Mouse (Mus musculus): ENCODE results near the gene C1ql3. TPM values are rescaled to one million over a fixed set of nuclear protein-coding genes. Genes with fewer than 3 reads are reported as not detected.
A peak's percentile ranks its signal among the peaks of the same experiment; 100 is the strongest.

Gene C1ql3
- 0.14 TPM for polyA plus RNA-seq (2021)

GRCm38 (mm10) chr2:13011472-13011871 is at the start of gene C1ql3:
Gene C1ql3 (minus strand): TSS chr2:13011806.
- ChIA-PET CTCF (interaction anchor here (1.6 kb wide), 1 partner anchor 12 kb away, joined by 3 read pairs; no protein-coding TSS in a partner anchor), POLR2A (no interaction called here)
- in situ Hi-C loops (cut with MboI; ENCODE audit: low pct_unique_long_range_greater_than_20kb): no loop called here

GRCm38 (mm10) chr2:13060426-13061170 is 49.0 kb upstream of the C1ql3 start:
- ATAC-seq (no peak), DNase-seq (ENCODE audit: low read depth, low spot score) (no peak)
- POLR2A ChIA-PET: no interaction called here
- no peak for TF ChIP-seq CTCF (IDR thresholded peaks at IDR 0.05)
- CTCF ChIA-PET: no interaction called here
- in situ Hi-C loops (cut with MboI; ENCODE audit: low pct_unique_long_range_greater_than_20kb): no loop called here
- H3K27me3 ChIP-seq: no peaks in the 10 kb centered on the region

More at GRCm38 (mm10) chr2:13011472-13011871, at the start of gene C1ql3:
- H3K27me3 ChIP-seq: peaks cover 46% of the 10 kb centered on the region
- DNase-seq (ENCODE audit: low read depth, low spot score) (no peak), ATAC-seq (no peak)
- TF ChIP-seq CTCF (IDR thresholded peaks at IDR 0.05): no peak

- in situ Hi-C loops (cut with MboI; ENCODE audit: low pct_unique_long_range_greater_than_20kb): no loop called here
- no peaks in the 10 kb centered on the region for H3K27me3 ChIP-seq
- ATAC-seq: no peak
- TF ChIP-seq CTCF (IDR thresholded peaks at IDR 0.05): no peak
- POLR2A ChIA-PET: no interaction called here
- CTCF ChIA-PET: no interaction called here
- DNase-seq (ENCODE audit: low read depth, low spot score): no peak
Observed at GRCm38 (mm10) chr2:13048649-13049048, 37.0 kb upstream of the C1ql3 start.

GRCm38 (mm10) chr2:13044555-13044954 is 32.9 kb upstream of the C1ql3 start:
- no peak for ATAC-seq
- ChIA-PET POLR2A (no interaction called here), CTCF (no interaction called here)
- TF ChIP-seq CTCF (IDR thresholded peaks at IDR 0.05): no peak
- H3K27me3 ChIP-seq: no peaks in the 10 kb centered on the region
- in situ Hi-C loops (cut with MboI; ENCODE audit: low pct_unique_long_range_greater_than_20kb): no loop called here
- DNase-seq (ENCODE audit: low read depth, low spot score): no peak

GRCm38 (mm10) chr2:13039785-13040184 is 28.2 kb upstream of the C1ql3 start:
- no peaks in the 10 kb centered on the region for H3K27me3 ChIP-seq
- ATAC-seq (no peak), DNase-seq (ENCODE audit: low read depth, low spot score) (no peak)
- TF ChIP-seq CTCF (IDR thresholded peaks at IDR 0.05): no peak
- in situ Hi-C loops (cut with MboI; ENCODE audit: low pct_unique_long_range_greater_than_20kb): no loop called here
- ChIA-PET POLR2A (interaction anchor here (0.5 kb wide), 1 partner anchor 204 kb away, joined by 3 read pairs; no protein-coding TSS in a partner anchor), CTCF (no interaction called here)

- TF ChIP-seq CTCF (IDR thresholded peaks at IDR 0.05): no peak
- H3K27me3 ChIP-seq: no peaks in the 10 kb centered on the region
- DNase-seq (ENCODE audit: low read depth, low spot score) (no peak), ATAC-seq (peak; percentile 62)
- in situ Hi-C loops (cut with MboI; ENCODE audit: low pct_unique_long_range_greater_than_20kb): no loop called here
- ChIA-PET POLR2A (no interaction called here), CTCF (interaction anchor here (1.5 to 1.8 kb wide), 2 partner anchors 14 to 17 kb away, joined by 4 read pairs; no protein-coding TSS in a partner anchor)
Observed at GRCm38 (mm10) chr2:13038772-13039171, 27.2 kb upstream of the C1ql3 start.

- no peak for ATAC-seq
- ChIA-PET CTCF (no interaction called here), POLR2A (no interaction called here)
- no peak for DNase-seq (ENCODE audit: low read depth, low spot score)
- H3K27me3 ChIP-seq: peaks cover 28% of the 10 kb centered on the region
- in situ Hi-C loops (cut with MboI; ENCODE audit: low pct_unique_long_range_greater_than_20kb): no loop called here
- no peak for TF ChIP-seq CTCF (IDR thresholded peaks at IDR 0.05)
Observed at GRCm38 (mm10) chr2:13018861-13019260, 7.3 kb upstream of the C1ql3 start.

- ChIA-PET POLR2A (no interaction called here), CTCF (no interaction called here)
- no peak for TF ChIP-seq CTCF (IDR thresholded peaks at IDR 0.05)
- peaks cover 28% of the 10 kb centered on the region for H3K27me3 ChIP-seq
- ATAC-seq (no peak), DNase-seq (ENCODE audit: low read depth, low spot score) (no peak)
- in situ Hi-C loops (cut with MboI; ENCODE audit: low pct_unique_long_range_greater_than_20kb): no loop called here
Observed at GRCm38 (mm10) chr2:13018382-13018781, 6.8 kb upstream of the C1ql3 start.

- no peak for ATAC-seq
- CTCF ChIA-PET: interaction anchor here (1.6 kb wide), 1 partner anchor 12 kb away, joined by 3 read pairs; no protein-coding TSS in a partner anchor
- H3K27me3 ChIP-seq: peaks cover 45% of the 10 kb centered on the region
Observed at GRCm38 (mm10) chr2:13011973-13012372, 367 bp upstream of the C1ql3 start.

GRCm38 (mm10) chr2:13010460-13011341 is 905 bp downstream of the C1ql3 start:
- ATAC-seq: peak; percentile 67
- peaks cover 52% of the 10 kb centered on the region for H3K27me3 ChIP-seq
- peak; percentile 62 for TF ChIP-seq CTCF (IDR thresholded peaks at IDR 0.05)
- in situ Hi-C loops (cut with MboI; ENCODE audit: low pct_unique_long_range_greater_than_20kb): no loop called here
- no peak for DNase-seq (ENCODE audit: low read depth, low spot score)
- ChIA-PET CTCF (no interaction called here), POLR2A (no interaction called here)

More at GRCm38 (mm10) chr2:13011973-13012372, 367 bp upstream of the C1ql3 start:
- TF ChIP-seq CTCF (IDR thresholded peaks at IDR 0.05): no peak
- POLR2A ChIA-PET: no interaction called here
- in situ Hi-C loops (cut with MboI; ENCODE audit: low pct_unique_long_range_greater_than_20kb): no loop called here
- DNase-seq (ENCODE audit: low read depth, low spot score): no peak

- ChIA-PET CTCF (interaction anchor here (1.2 kb wide), 1 partner anchor 13 kb away, joined by 3 read pairs; no protein-coding TSS in a partner anchor), POLR2A (no interaction called here)
- H3K27me3 ChIP-seq: peaks cover 54% of the 10 kb centered on the region
- DNase-seq (ENCODE audit: low read depth, low spot score) (no peak), ATAC-seq (no peak)
- no peak for TF ChIP-seq CTCF (IDR thresholded peaks at IDR 0.05)
- in situ Hi-C loops (cut with MboI; ENCODE audit: low pct_unique_long_range_greater_than_20kb): no loop called here
Observed at GRCm38 (mm10) chr2:13010030-13010459, 1.6 kb downstream of the C1ql3 start.

All from Patski (cell line).